8 mouse cellular contexts compared by ENCODE assay signal in the genomic region with DNA sequence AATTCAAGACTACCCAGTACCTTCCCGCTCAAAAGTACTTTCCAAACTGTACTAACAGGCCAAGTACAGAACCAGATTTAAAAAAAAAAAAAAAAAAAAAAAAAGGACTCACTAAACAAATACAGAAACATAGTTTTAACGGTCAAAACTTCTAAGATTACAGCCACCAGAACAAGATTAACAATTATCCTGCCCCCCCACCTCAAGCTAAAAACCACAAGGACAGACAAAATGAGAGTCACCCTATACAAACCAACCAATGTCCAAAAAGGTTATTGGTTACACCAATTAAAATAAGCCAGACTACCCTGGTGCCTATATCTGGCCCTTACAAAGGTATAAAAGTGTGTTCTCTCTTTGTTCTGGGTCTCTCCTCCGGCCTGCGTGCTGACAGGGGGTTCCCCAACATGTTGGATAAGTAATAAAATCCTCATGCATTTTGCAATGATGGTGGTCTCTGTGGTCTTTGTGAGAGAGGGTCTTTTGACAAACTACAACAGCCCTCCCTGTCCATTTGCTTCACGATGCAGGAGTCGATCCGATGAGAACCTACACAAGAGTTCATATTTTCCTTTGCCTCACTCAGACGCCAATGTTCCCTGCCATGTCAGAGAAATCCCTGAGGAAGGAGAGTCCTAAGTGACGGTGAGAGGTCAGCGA. TPM values are rescaled to one million over a fixed set of nuclear protein-coding genes. Genes with fewer than 3 reads are reported as not detected.
DNase-seq lines count a peak whose midpoint lies in the region; ATAC-seq and TF ChIP-seq lines count a peak whose summit lies in the region.

No protein-coding gene starts in this region.

- H3K9ac ChIP-seq in forebrain, postnatal 0 days, result no peak overlapping the region
- no peak overlapping the region for H3K9ac ChIP-seq in intestine, embryonic 16.5 days (ENCODE audit: low read depth, low read length)

- no peak for TF ChIP-seq CTCF in kidney, adult 2 months (conservative IDR thresholded peaks at IDR 0.05; ENCODE audit: insufficient read depth, insufficient read length, low read depth, low read length)
- TF ChIP-seq CTCF in forebrain, postnatal 0 days (IDR thresholded peaks at IDR 0.05; ENCODE audit: low read depth), result no peak

- no peak overlapping the region for H3K4me3 ChIP-seq in kidney, adult 2 months (ENCODE audit: insufficient read depth, low read depth, low read length)
- H3K4me3 ChIP-seq in forebrain, postnatal 0 days (ENCODE audit: low read depth, low read length), result no peak overlapping the region
- peak overlapping the region; percentile 17 for H3K4me3 ChIP-seq in midbrain, embryonic 10.5 days
- no peak overlapping the region for H3K4me3 ChIP-seq in intestine, embryonic 16.5 days (ENCODE audit: low read length)

- no peak for TF ChIP-seq POLR2A in kidney, adult 2 months (IDR thresholded peaks at IDR 0.05; ENCODE audit: low read depth, low read length)

- no peaks in the 10 kb centered on the region for H3K9me3 ChIP-seq in forebrain, postnatal 0 days (ENCODE audit: low read length)
- H3K9me3 ChIP-seq in midbrain, embryonic 10.5 days (replicated peaks), result no peaks in the 10 kb centered on the region
- no peaks in the 10 kb centered on the region for H3K9me3 ChIP-seq in intestine, embryonic 16.5 days (ENCODE audit: control insufficient read depth, low read length)

- peak overlapping the region; percentile 25 for H3K4me2 ChIP-seq in forebrain, postnatal 0 days (ENCODE audit: low read depth)
- no peak overlapping the region for H3K4me2 ChIP-seq in intestine, embryonic 16.5 days (ENCODE audit: low read depth, low read length)

- H3K36me3 ChIP-seq in kidney, adult 2 months (ENCODE audit: control insufficient read depth, insufficient read depth, low read length), result no peaks in the 10 kb centered on the region
- no peaks in the 10 kb centered on the region for H3K36me3 ChIP-seq in forebrain, postnatal 0 days (ENCODE audit: insufficient read depth)
- H3K36me3 ChIP-seq in midbrain, embryonic 10.5 days, result no peaks in the 10 kb centered on the region
- no peaks in the 10 kb centered on the region for H3K36me3 ChIP-seq in intestine, embryonic 16.5 days (ENCODE audit: control insufficient read depth, insufficient read depth, low read length)

- WGBS in kidney, adult 2 months, result 72% methylated on average over 10 of the region's 10 CpGs
- 21% methylated on average over 10 of the region's 10 CpGs for WGBS in forebrain, postnatal 0 days
- 41% methylated on average over 10 of the region's 10 CpGs for WGBS in midbrain, embryonic 10.5 days
- WGBS in intestine, embryonic 16.5 days, result 81% methylated on average over 10 of the region's 10 CpGs

- DNase-seq in kidney, adult 2 months, result no peak
- no peak for DNase-seq in kidney, postnatal 36 days
- DNase-seq in MEL-GATA-1-ER (ENCODE audit: extremely low read depth, low read depth), result peak; percentile 77
- no peak for DNase-seq in forebrain, postnatal 0 days
- peak; percentile 19 for DNase-seq in midbrain, embryonic 10.5 days (ENCODE audit: low spot score)
- no peak for DNase-seq in adrenal gland, adult 18-20 months (ENCODE audit: low spot score in 2 of 2)

- peak overlapping the region; percentile 76 for H3K27ac ChIP-seq in kidney, adult 2 months (ENCODE audit: insufficient read depth, low read depth, low read length)
- H3K27ac ChIP-seq in forebrain, postnatal 0 days (ENCODE audit: low read depth, low read length), result peak overlapping the region; percentile 80
- H3K27ac ChIP-seq in midbrain, embryonic 10.5 days (replicated peaks), result peak overlapping the region; percentile 88
- no peak overlapping the region for H3K27ac ChIP-seq in intestine, embryonic 16.5 days (ENCODE audit: low read length)

- peaks cover 32% of the 10 kb centered on the region; the same call in 1 of the 2 replicates for H3K4me1 ChIP-seq in kidney, adult 2 months (ENCODE audit: control insufficient read depth, insufficient read depth, low read length)
- H3K4me1 ChIP-seq in forebrain, postnatal 0 days (ENCODE audit: insufficient read depth), result peaks cover 30% of the 10 kb centered on the region
- H3K4me1 ChIP-seq in midbrain, embryonic 10.5 days, result peaks cover 70% of the 10 kb centered on the region
- peaks cover 16% of the 10 kb centered on the region for H3K4me1 ChIP-seq in intestine, embryonic 16.5 days (ENCODE audit: control insufficient read depth, insufficient read depth, low read length)

- H3K27me3 ChIP-seq in kidney, adult 2 months (replicated peaks; ENCODE audit: control insufficient read depth, insufficient read depth, low read length), result no peaks in the 10 kb centered on the region
- H3K27me3 ChIP-seq in forebrain, postnatal 0 days (ENCODE audit: insufficient read depth, low read length), result no peaks in the 10 kb centered on the region
- H3K27me3 ChIP-seq in midbrain, embryonic 10.5 days (ENCODE audit: low read depth, poor library complexity, severe bottlenecking), result no peaks in the 10 kb centered on the region
- no peaks in the 10 kb centered on the region for H3K27me3 ChIP-seq in intestine, embryonic 16.5 days (replicated peaks; ENCODE audit: control insufficient read depth, insufficient read depth, low read length)

- ATAC-seq in forebrain, postnatal 0 days, result no peak
- no peak for ATAC-seq in intestine, embryonic 16.5 days
- ATAC-seq in inflammation-experienced regulatory T-cells, adult 6 months, result no peak

RNA-seq across cellular contexts. Expression of gene Pitpnc1, which starts 54.5 kb away (rescaled TPM):
- polyA plus RNA-seq in kidney, adult 2 months (2012; rRNA removed), result 15.0 and 18.5 TPM in 2 replicates
- total RNA-seq in forebrain, postnatal 0 days (2014; rRNA removed), result 40.2 and 49.1 TPM in 2 replicates
- 33.7 and 47.6 TPM in 2 replicates for polyA plus RNA-seq in forebrain, postnatal 0 days (2015; fragmentation: Nextera tagmentation; extraction: Ambion mirVana)
- polyA plus RNA-seq in midbrain, embryonic 10.5 days (2016; fragmentation: Nextera tagmentation; extraction: Ambion mirVana), result 20.4 and 26.1 TPM in 2 replicates
- total RNA-seq in adrenal gland, adult 18-20 months (2021), result 10 to 100 TPM; 13.3 to 16.1 TPM
- 9.1 and 10.6 TPM in 2 replicates for polyA plus RNA-seq in intestine, embryonic 16.5 days (2015; fragmentation: Nextera tagmentation; extraction: Ambion mirVana)
- polyA plus RNA-seq in inflammation-experienced regulatory T-cells, adult 6 months (2017; shearing (Covaris generic)), result 100 to 1,000 TPM in 2 of 3 experiments, 10 to 100 TPM in 1; 72.1 to 124 (median 106) TPM

Comparison
In these comparisons a context has a peak if more than half of its experiments do, and no peak if none do; other contexts are left out.
1. DNase-seq: peak in MEL-GATA-1-ER (single experiment) and midbrain, embryonic 10.5 days (single experiment); none in kidney, adult 2 months (single experiment), kidney, postnatal 36 days (0 of 2), forebrain, postnatal 0 days (single experiment) and adrenal gland, adult 18-20 months (0 of 2).